Mouse (Mus musculus) intestine, embryonic 14.5 days (tissue): ENCODE measurements at regions not wholly inside any gene's neighbourhood (a gene's known extent, or its start where the extent isn't known, plus 50 kb on each side); places are given as distances from the start of the nearest gene placed in this dataset.
A peak's percentile ranks its signal among the peaks of the same experiment; 100 is the strongest.

Experiments
- ATAC-seq: fragments of 200-750 bp; cut with Nextera tagmentation; replicated peaks from 2 replicates; pipeline ENCODE4 v1.8.0; 2017; ENCODE audit warnings: low read depth, moderate number of reproducible peaks, moderate TSS enrichment, moderate library complexity; ENCODE audit not compliant: low FRiP score, low TSS enrichment
- DNase-seq: peaks from one replicate; pipeline ENCODE4 v3.0.0-alpha.2; 2018; ENCODE audit warnings: low spot score
- H3K27ac ChIP-seq: fragments of 300-500 bp; sonication (generic); 2 replicates; pipeline ENCODE4 v1.5.1; 2014; ENCODE audit warnings: low read depth, mild to moderate bottlenecking, control low read depth
- H3K27me3 ChIP-seq: fragments of 300-500 bp; sonication (generic); replicated peaks from 2 replicates; pipeline ENCODE4 v1.6.1; 2014; ENCODE audit warnings: low read length, control low read depth; ENCODE audit not compliant: control insufficient read depth, insufficient read depth
- H3K36me3 ChIP-seq: fragments of 300-500 bp; sonication (generic); 2 replicates; pipeline ENCODE4 v1.6.1; 2014; ENCODE audit warnings: low read length, control low read depth; ENCODE audit not compliant: control insufficient read depth, insufficient read depth
- H3K4me1 ChIP-seq: fragments of 300-500 bp; sonication (generic); replicated peaks from 2 replicates; pipeline ENCODE4 v1.6.1; 2014; ENCODE audit warnings: low read length, control low read depth, mixed read lengths; ENCODE audit not compliant: control insufficient read depth, insufficient read depth
- H3K4me2 ChIP-seq: fragments of 300-500 bp; sonication (generic); 2 replicates; pipeline ENCODE4 v1.6.1; 2014; ENCODE audit warnings: low read length
- H3K4me3 ChIP-seq: fragments of 300-500 bp; sonication (generic); 2 replicates; pipeline ENCODE4 v1.5.1; 2014; ENCODE audit warnings: low read depth, low read length, control low read depth, mixed read lengths
- H3K9ac ChIP-seq: fragments of 300-500 bp; sonication (generic); 2 replicates; pipeline ENCODE4 v1.6.1; 2014; ENCODE audit warnings: mild to moderate bottlenecking, low read length
- H3K9me3 ChIP-seq: fragments of 300-500 bp; sonication (generic); 2 replicates; pipeline ENCODE4 v1.6.1; 2016; ENCODE audit warnings: low read length, control low read depth; ENCODE audit not compliant: control insufficient read depth
- WGBS: fragments of 180-500 bp; shearing (Covaris S2); extraction: QIAGEN DNeasy Blood & Tissue Kit; methylation state at CpG from one replicate; pipeline ENCODE4 v1.1.7; 2014; 5-methylcytosine and 5-hydroxymethylcytosine counted together

GRCm38 (mm10) chr12:31148417-31149356 lies 75.0 kb downstream of the Fam110c start:
- no peak for DNase-seq
- H3K36me3 ChIP-seq: no peaks in the 10 kb centered on the region
- no peak for ATAC-seq
- H3K27me3 ChIP-seq: no peaks in the 10 kb centered on the region
- H3K4me2 ChIP-seq: no peak overlapping the region
- no peak overlapping the region for H3K9ac ChIP-seq
- 63% methylated on average over 11 of the region's 11 CpGs for WGBS
- no peaks in the 10 kb centered on the region for H3K9me3 ChIP-seq
- no peak overlapping the region for H3K27ac ChIP-seq
- H3K4me3 ChIP-seq: no peak overlapping the region
- H3K4me1 ChIP-seq: no peaks in the 10 kb centered on the region; the same call in 1 of the 2 replicates

GRCm38 (mm10) chr12:31153720-31154119 lies 80.1 kb downstream of the Fam110c start:
- no peak for ATAC-seq
- Histone ChIP-seq H3K4me2 (no peak overlapping the region), H3K4me3 (no peak overlapping the region), H3K9me3 (no peaks in the 10 kb centered on the region), H3K27me3 (no peaks in the 10 kb centered on the region), H3K36me3 (no peaks in the 10 kb centered on the region), H3K4me1 (no peaks in the 10 kb centered on the region; the same call in 1 of the 2 replicates), H3K27ac (no peak overlapping the region), H3K9ac (no peak overlapping the region)
- peak; percentile 47 for DNase-seq
- 86% methylated on average over 2 of the region's 2 CpGs for WGBS

DNA sequence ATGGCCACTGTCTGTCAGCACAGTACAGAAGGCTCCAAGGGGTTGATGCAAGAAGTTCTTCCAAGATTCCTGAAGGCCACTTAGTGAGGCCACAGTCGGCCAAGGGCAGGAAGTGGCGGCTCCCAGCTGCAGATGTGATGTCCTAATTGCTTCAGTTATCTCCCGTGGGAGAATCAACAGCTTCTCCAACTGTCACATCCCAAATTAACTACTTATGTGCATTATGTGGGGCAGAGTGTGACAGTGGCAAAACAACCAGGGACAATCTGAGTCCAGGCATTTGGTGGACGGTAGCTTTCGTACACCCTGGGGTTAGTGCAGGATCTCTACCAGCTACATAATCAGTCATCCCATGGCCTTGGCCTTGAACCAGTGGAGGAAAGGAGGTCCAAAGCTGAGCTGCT lies 80.9 kb downstream of the Fam110c start:
- no peak for ATAC-seq
- H3K4me1 ChIP-seq: no peaks in the 10 kb centered on the region
- H3K4me3 ChIP-seq: no peak overlapping the region
- WGBS: 60% methylated on average over 5 of the region's 5 CpGs
- no peaks in the 10 kb centered on the region for H3K9me3 ChIP-seq
- H3K4me2 ChIP-seq: no peak overlapping the region
- no peaks in the 10 kb centered on the region for H3K27me3 ChIP-seq
- peak; percentile 40 for DNase-seq
- no peak overlapping the region for H3K9ac ChIP-seq
- no peaks in the 10 kb centered on the region for H3K36me3 ChIP-seq
- H3K27ac ChIP-seq: no peak overlapping the region

DNA sequence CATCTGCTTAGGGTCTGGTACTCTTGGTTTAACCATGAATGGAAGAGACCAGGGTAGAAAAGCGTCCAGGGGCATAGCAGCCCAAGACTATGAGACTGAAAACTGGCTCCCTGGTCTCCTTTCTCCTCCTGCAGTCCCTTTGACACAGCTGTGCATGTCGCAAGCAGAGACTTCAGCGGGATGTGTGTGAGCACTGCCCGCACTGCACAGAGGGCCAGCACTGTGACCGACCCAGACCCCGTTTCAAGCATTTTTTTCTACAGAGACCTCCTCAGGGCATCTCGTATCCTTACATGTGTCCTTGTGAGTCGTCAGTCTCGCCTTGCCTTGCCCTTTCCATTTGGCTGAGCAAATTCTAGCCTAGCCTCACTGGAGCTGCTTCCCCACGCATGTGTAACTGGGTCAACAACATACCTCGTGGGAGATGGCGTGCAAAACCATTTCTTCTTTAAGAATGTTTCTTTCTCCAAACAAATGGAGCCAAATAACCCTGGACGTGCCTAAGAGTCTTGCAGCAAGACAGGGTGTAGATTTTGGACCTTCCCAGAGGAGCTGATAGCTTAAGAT lies 82.6 kb downstream of the Fam110c start:
- 75% methylated on average over 13 of the region's 13 CpGs for WGBS
- no peaks in the 10 kb centered on the region for H3K27me3 ChIP-seq
- no peak overlapping the region for H3K27ac ChIP-seq
- ATAC-seq: no peak
- no peaks in the 10 kb centered on the region for H3K9me3 ChIP-seq
- no peaks in the 10 kb centered on the region for H3K36me3 ChIP-seq
- H3K4me3 ChIP-seq: no peak overlapping the region
- H3K9ac ChIP-seq: no peak overlapping the region
- H3K4me2 ChIP-seq: no peak overlapping the region
- peak; percentile 46 for DNase-seq
- H3K4me1 ChIP-seq: no peaks in the 10 kb centered on the region

GRCm38 (mm10) chr12:31157453-31157852 lies 83.1 kb upstream of the Gm6993 start:
- H3K36me3 ChIP-seq: no peaks in the 10 kb centered on the region
- DNase-seq (no peak), ATAC-seq (no peak)
- H3K9me3 ChIP-seq: no peaks in the 10 kb centered on the region
- H3K27ac ChIP-seq: no peak overlapping the region
- WGBS: 78% methylated on average over 3 of the region's 3 CpGs
- H3K4me2 ChIP-seq: no peak overlapping the region
- no peaks in the 10 kb centered on the region for H3K27me3 ChIP-seq
- no peak overlapping the region for H3K4me3 ChIP-seq
- no peaks in the 10 kb centered on the region for H3K4me1 ChIP-seq
- H3K9ac ChIP-seq: no peak overlapping the region

DNA sequence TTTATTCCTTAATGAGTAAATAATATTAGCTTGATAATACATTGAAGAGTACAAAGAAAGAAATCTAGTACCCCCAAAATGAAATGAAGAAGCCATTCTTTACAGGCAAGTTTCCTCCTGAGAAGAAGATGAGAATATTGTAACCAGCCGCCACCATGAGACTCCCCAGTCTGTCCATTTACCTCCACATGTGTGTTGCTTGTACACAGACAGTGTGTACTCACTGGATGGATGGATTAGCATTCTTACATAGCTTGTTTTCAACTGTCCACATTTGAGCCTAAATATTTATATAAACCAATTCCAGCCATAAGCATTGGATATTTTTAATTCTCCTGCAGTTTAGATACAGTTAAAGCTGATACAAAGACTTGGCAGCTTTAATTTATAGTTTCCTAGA lies 82.7 kb upstream of the Gm6993 start:
- ATAC-seq: no peak
- H3K4me3 ChIP-seq: no peak overlapping the region
- H3K9me3 ChIP-seq: no peaks in the 10 kb centered on the region
- H3K36me3 ChIP-seq: no peaks in the 10 kb centered on the region
- H3K9ac ChIP-seq: no peak overlapping the region
- no peaks in the 10 kb centered on the region for H3K27me3 ChIP-seq
- no peak for DNase-seq
- H3K4me1 ChIP-seq: no peaks in the 10 kb centered on the region
- no peak overlapping the region for H3K27ac ChIP-seq
- 69% methylated on average over 1 of the region's 1 CpGs for WGBS
- no peak overlapping the region for H3K4me2 ChIP-seq

DNA sequence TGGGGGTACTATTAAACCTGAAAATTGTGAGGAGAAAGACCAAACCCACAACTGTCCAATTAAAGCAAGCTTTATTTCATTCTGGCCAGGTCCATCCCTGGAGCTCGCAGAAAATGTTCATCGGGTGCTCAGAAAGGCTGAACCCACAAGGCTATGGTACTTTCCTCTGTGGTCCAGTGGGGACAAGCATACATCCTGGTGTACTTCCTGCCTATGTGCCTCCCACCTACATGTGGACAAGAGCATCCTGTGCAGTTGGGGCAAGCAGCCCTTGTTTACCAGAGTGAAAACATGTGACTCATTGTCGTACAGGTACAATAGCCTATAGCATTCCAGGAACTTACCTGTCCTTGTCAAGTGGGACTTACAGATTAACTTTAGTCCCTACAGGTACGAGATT lies 81.7 kb upstream of the Gm6993 start:
- ATAC-seq (no peak), DNase-seq (no peak)
- Histone ChIP-seq H3K27ac (no peak overlapping the region), H3K4me3 (no peak overlapping the region), H3K4me2 (no peak overlapping the region), H3K27me3 (no peaks in the 10 kb centered on the region), H3K36me3 (no peaks in the 10 kb centered on the region), H3K4me1 (no peaks in the 10 kb centered on the region), H3K9me3 (no peaks in the 10 kb centered on the region), H3K9ac (no peak overlapping the region)
- WGBS: 79% methylated on average over 4 of the region's 4 CpGs

DNA sequence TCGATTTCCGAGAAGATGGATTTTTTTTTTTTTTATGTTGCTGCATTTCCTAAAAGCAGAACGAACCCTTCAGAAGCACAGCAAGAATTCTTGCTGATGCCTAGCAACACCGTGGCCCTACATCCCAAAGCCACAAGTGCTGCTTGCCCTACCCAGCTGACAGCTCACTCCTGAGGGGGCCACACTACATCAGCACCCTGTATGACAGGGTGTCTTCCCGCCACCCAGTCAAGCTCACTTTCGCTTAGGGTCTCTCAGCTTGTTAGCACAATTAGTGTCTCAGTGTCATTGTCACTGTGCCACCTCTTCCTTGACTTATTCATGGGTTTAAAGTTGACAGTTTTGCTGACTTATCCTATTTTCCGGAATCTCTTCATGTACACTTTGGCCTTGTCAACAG lies 81.2 kb upstream of the Gm6993 start:
- H3K27me3 ChIP-seq: no peaks in the 10 kb centered on the region
- no peak overlapping the region for H3K27ac ChIP-seq
- no peaks in the 10 kb centered on the region for H3K36me3 ChIP-seq
- no peaks in the 10 kb centered on the region for H3K4me1 ChIP-seq
- 73% methylated on average over 7 of the region's 7 CpGs for WGBS
- ATAC-seq: no peak
- no peaks in the 10 kb centered on the region for H3K9me3 ChIP-seq
- DNase-seq: no peak
- H3K4me2 ChIP-seq: no peak overlapping the region
- H3K4me3 ChIP-seq: no peak overlapping the region
- no peak overlapping the region for H3K9ac ChIP-seq
